Mouse (Mus musculus): ENCODE data around the gene Kalrn. TPM values are rescaled to one million over a fixed set of nuclear protein-coding genes. Genes with fewer than 3 reads are reported as not detected.

Gene Kalrn
- polyA plus RNA-seq, 1 experiment: 278 TPM

DNA sequence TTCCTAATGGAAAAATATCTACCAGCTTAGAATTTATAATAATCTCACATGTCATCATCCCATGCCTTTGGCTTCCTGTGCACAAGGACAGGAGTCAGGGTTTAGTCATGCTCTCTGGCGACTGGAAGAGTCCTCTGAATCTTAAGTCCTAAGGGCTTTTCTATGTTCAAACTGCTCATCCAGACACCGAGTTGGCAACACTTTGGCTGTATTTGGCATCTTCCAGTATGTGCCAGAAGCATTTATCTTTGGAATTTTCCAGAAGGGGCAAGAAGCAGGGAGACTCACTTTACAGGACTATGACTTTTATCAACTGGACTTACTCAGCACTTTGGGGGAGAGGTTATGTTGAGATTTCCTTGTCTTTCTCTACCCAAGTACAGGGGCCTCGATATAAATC lies 417.6 kb downstream of the Kalrn start:
- H3K4me1 ChIP-seq (ENCODE audit: control insufficient read depth, insufficient read depth, low read length): peaks cover 2% of the 10 kb centered on the region
- no peak overlapping the region for H3K4me3 ChIP-seq (ENCODE audit: insufficient read depth, low read length)
- no peak overlapping the region for H3K27ac ChIP-seq (ENCODE audit: insufficient read depth, low read length)
- no peak for TF ChIP-seq CTCF (IDR thresholded peaks at IDR 0.05; ENCODE audit: extremely low read depth, insufficient read depth, low read length)
- TF ChIP-seq POLR2A (IDR thresholded peaks at IDR 0.05; ENCODE audit: extremely low read depth, insufficient read depth, low read length): no peak

DNA sequence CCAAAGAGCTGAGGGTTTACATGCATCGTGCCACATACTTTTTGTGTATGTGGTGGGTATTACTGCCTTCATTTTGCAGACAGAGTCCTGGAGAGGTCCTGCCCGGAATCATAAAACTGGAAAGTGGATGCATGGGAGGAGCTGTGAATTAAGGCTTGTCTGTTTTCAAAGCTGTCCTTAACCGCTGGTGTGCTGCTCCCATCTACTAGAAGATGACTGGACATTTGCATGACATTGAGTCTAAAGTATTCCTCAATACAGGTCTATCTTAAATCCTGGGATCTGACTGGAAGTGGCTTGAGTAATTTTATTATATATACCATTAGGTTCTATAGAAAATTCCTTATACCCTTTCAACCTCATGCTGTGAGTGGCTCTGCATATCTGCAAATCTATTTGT lies 418.4 kb downstream of the Kalrn start:
- H3K4me1 ChIP-seq (ENCODE audit: control insufficient read depth, insufficient read depth, low read length): peaks cover 2% of the 10 kb centered on the region
- no peak for TF ChIP-seq POLR2A (IDR thresholded peaks at IDR 0.05; ENCODE audit: extremely low read depth, insufficient read depth, low read length)
- no peak for TF ChIP-seq CTCF (IDR thresholded peaks at IDR 0.05; ENCODE audit: extremely low read depth, insufficient read depth, low read length)
- no peak overlapping the region for H3K4me3 ChIP-seq (ENCODE audit: insufficient read depth, low read length)
- no peak overlapping the region for H3K27ac ChIP-seq (ENCODE audit: insufficient read depth, low read length)

DNA sequence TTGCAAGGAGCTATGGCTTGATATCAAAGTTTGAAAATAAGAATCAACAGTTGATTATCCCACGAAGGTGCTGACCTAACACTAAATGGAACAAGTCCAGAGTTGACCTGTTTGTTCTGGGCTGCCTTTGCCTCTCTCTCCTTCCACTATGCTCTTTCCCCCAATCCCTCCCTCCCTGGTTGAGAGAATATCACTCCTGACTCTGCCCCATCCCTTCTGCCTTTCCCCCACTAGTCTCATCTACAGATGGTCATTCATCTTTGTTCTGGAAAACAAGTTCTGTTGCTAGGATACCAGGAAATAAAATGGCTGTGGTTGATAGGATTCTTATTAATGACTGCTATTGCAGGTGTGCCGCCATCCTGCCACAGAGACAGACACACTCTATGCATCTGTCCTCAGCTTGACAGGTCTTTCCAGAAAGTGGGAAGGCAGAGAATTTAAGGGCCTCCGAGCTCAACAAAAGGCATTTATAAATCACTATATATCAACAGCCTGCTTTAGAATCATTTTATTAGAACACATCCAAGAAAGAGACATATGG lies 421.7 kb downstream of the Kalrn start:
- Histone ChIP-seq H3K4me1 (ENCODE audit: control insufficient read depth, insufficient read depth, low read length) (peaks cover 3% of the 10 kb centered on the region; the same call in 1 of the 2 replicates), H3K27ac (ENCODE audit: insufficient read depth, low read length) (no peak overlapping the region), H3K4me3 (ENCODE audit: insufficient read depth, low read length) (no peak overlapping the region)
- TF ChIP-seq POLR2A (IDR thresholded peaks at IDR 0.05; ENCODE audit: extremely low read depth, insufficient read depth, low read length): no peak
- no peak for TF ChIP-seq CTCF (IDR thresholded peaks at IDR 0.05; ENCODE audit: extremely low read depth, insufficient read depth, low read length)

DNA sequence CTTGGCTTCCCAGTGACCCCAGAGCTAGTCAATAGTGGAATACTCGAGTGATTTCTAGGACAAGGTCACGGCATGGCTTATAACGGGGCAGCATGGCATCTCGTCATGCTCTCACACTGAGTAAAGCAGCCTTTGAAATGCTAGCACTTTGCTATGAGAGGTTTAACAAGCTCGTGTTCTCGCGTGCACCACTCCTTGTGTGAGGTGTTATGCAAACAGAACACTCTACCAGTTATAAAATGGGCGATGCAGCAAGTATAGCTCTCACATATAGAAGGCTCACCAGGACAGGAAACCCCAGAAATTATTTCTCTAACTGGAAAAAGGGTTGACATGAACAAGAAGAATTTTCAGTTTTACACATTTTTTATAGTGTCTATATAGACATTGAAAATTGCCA lies 431.7 kb downstream of the Kalrn start:
- H3K4me1 ChIP-seq (ENCODE audit: control insufficient read depth, insufficient read depth, low read length): peaks cover 2% of the 10 kb centered on the region; the same call in 1 of the 2 replicates
- H3K4me3 ChIP-seq (ENCODE audit: insufficient read depth, low read length): no peak overlapping the region
- TF ChIP-seq CTCF (IDR thresholded peaks at IDR 0.05; ENCODE audit: extremely low read depth, insufficient read depth, low read length): no peak
- H3K27ac ChIP-seq (ENCODE audit: insufficient read depth, low read length): 0 out of 2 replicates have a peak overlapping the region, but pooled peaks have one; percentile 6

DNA sequence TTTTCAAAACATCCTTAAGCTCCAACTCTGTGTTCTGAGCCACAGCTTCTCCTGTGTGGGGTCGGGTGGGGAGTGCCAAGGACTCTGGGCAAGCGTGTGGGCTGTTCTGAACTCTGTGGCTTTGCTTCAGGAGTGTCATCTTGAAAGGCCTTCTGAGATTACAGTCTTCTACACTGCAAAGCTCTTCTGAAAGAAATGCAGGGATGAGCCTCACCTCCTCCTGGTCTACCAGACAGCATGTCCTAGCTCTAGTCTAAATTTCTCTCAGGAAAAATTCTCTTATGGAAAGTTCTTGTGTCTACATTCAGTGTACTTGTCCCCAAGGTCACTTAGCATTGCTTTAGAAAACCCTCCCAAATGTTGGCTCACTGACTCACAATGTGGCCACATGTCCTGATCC lies 438.3 kb downstream of the Kalrn start:
- peaks cover 7% of the 10 kb centered on the region for H3K4me1 ChIP-seq (ENCODE audit: control insufficient read depth, insufficient read depth, low read length)
- H3K4me3 ChIP-seq (ENCODE audit: insufficient read depth, low read length): no peak overlapping the region
- no peak for TF ChIP-seq POLR2A (IDR thresholded peaks at IDR 0.05; ENCODE audit: extremely low read depth, insufficient read depth, low read length)
- TF ChIP-seq CTCF (IDR thresholded peaks at IDR 0.05; ENCODE audit: extremely low read depth, insufficient read depth, low read length): no peak
- H3K27ac ChIP-seq (ENCODE audit: insufficient read depth, low read length): peak overlapping the region; percentile 69; the same call in 1 of the 2 replicates

DNA sequence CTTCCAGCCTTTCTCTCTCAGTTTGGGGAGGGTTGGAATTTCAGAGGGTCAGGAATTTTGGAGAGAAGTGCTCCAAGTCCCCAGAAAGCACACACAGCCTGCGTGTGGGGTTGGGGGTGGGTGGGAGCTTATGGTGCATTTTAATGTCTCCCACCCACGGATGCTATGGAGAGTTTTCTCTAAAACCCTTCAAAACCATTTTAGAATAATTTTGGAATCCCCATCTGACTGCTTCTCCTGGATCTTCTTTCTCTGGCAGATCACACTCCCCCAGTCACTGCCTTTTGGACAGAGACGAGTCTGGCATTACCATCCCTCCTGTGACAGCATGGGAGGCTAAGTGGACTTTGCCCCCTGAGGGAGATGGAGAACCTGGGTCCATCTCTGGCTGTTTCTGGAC lies 438.7 kb downstream of the Kalrn start:
- Histone ChIP-seq H3K27ac (ENCODE audit: insufficient read depth, low read length) (no peak overlapping the region), H3K4me3 (ENCODE audit: insufficient read depth, low read length) (no peak overlapping the region), H3K4me1 (ENCODE audit: control insufficient read depth, insufficient read depth, low read length) (peaks cover 7% of the 10 kb centered on the region)
- TF ChIP-seq CTCF (IDR thresholded peaks at IDR 0.05; ENCODE audit: extremely low read depth, insufficient read depth, low read length): no peak
- TF ChIP-seq POLR2A (IDR thresholded peaks at IDR 0.05; ENCODE audit: extremely low read depth, insufficient read depth, low read length): no peak

DNA sequence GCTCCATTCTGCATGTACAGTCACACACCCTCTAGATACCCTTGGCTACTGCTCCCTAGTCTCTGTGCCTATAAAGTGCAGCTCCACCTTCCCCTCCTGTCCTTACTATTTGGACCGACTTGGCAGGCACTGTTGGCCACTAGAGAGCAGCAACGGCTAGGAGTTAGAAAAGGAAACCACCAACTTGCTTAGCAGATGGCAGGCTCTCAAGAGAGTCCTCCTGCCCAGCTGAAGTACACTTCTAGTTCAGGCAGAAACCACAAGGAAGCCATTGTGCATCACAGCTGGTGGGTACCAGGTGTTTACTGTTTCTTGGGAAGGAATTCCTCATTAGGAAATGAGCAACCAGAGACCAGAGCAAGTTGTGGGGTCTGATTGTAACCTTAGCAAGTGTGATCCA lies 447.7 kb downstream of the Kalrn start:
- Histone ChIP-seq H3K27ac (ENCODE audit: insufficient read depth, low read length) (no peak overlapping the region), H3K4me3 (ENCODE audit: insufficient read depth, low read length) (no peak overlapping the region), H3K4me1 (ENCODE audit: control insufficient read depth, insufficient read depth, low read length) (peaks cover 7% of the 10 kb centered on the region)
- TF ChIP-seq CTCF (IDR thresholded peaks at IDR 0.05; ENCODE audit: extremely low read depth, insufficient read depth, low read length): peak; percentile 97
- no peak for TF ChIP-seq POLR2A (IDR thresholded peaks at IDR 0.05; ENCODE audit: extremely low read depth, insufficient read depth, low read length)

DNA sequence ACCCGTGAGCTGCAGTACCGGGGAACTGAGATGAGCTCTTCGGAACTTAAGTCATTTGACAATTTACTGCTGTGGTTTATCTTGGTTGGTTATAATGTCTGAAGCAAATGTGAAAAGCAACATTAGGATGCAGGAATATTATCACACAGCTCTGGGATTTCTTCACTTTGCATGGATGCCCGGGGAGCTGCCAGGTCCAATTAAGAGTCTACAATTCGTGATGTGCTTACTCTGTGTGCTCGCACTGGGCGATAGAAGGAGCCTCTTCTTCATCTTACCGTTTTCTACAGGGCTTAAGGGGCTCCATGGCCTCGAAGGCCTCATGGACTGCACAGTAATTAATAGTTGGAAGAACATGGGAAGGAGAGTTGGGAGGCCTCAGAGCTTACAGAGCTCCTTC lies 450.8 kb downstream of the Kalrn start:
- peaks cover 9% of the 10 kb centered on the region for H3K4me1 ChIP-seq (ENCODE audit: control insufficient read depth, insufficient read depth, low read length)
- H3K4me3 ChIP-seq (ENCODE audit: insufficient read depth, low read length): no peak overlapping the region
- TF ChIP-seq POLR2A (IDR thresholded peaks at IDR 0.05; ENCODE audit: extremely low read depth, insufficient read depth, low read length) (no peak), CTCF (IDR thresholded peaks at IDR 0.05; ENCODE audit: extremely low read depth, insufficient read depth, low read length) (no peak)
- no peak overlapping the region for H3K27ac ChIP-seq (ENCODE audit: insufficient read depth, low read length)

DNA sequence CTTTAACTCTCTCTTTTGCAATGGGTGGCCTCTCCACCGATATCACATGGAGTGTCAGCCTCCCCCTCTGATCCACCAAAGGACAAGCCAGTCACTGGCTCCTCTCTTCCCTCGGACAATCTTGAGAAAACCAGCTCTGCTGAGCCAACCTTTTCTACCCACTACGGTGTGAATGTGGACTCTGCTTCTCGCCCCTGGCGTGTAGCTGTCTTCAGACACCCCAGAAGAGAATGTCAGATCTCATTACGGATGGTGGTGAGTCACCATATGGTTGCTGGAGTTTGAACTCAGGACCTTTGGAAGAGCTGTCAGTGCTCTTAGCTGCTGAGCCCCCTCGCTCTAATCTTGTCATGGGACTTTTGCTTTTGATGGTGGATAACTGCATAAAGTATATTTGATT lies 452.0 kb downstream of the Kalrn start:
- Histone ChIP-seq H3K4me1 (ENCODE audit: control insufficient read depth, insufficient read depth, low read length) (peaks cover 11% of the 10 kb centered on the region), H3K4me3 (ENCODE audit: insufficient read depth, low read length) (no peak overlapping the region), H3K27ac (ENCODE audit: insufficient read depth, low read length) (peak overlapping the region; percentile 72)
- no peak for TF ChIP-seq POLR2A (IDR thresholded peaks at IDR 0.05; ENCODE audit: extremely low read depth, insufficient read depth, low read length)
- TF ChIP-seq CTCF (IDR thresholded peaks at IDR 0.05; ENCODE audit: extremely low read depth, insufficient read depth, low read length): no peak

DNA sequence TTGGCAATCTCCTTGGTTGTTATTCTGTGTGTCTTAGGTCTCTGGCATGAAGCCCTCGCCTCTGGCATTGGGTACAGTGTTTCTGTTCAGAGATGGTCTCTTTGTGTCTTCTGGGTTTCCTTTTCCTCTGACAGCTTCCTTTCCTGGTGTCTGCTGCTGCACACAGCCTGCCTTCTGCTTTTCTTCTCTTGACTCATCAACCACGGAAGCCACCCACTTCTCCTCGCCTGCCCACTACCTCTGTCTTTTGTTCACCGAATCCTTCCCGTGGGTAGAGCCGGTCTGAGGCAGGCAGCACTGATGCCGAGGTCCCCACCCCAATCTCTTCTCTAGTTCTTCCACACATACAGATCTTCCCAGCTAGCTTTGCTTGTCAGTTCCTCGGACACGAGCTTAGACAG lies 452.5 kb downstream of the Kalrn start:
- TF ChIP-seq CTCF (IDR thresholded peaks at IDR 0.05; ENCODE audit: extremely low read depth, insufficient read depth, low read length): no peak
- peak; percentile 55 for TF ChIP-seq POLR2A (IDR thresholded peaks at IDR 0.05; ENCODE audit: extremely low read depth, insufficient read depth, low read length)
- H3K27ac ChIP-seq (ENCODE audit: insufficient read depth, low read length): peak overlapping the region; percentile 72

More for the DNA sequence above, 452.5 kb downstream of the Kalrn start:
- Histone ChIP-seq H3K4me1 (ENCODE audit: control insufficient read depth, insufficient read depth, low read length) (peaks cover 9% of the 10 kb centered on the region), H3K4me3 (ENCODE audit: insufficient read depth, low read length) (no peak overlapping the region)
